In genomic region chr7:113222821-113223220, GRCm38 (mm10) we compare ENCODE assay signal across 28 mouse cellular contexts.
"Had no signal": no experiment of that assay in that cellular context is flagged by ENCODE, and none has a peak within 500 bp of the region (broad histone marks: within the 10 kb centered on the region; RNA-seq: fewer than 3 reads in every experiment).

No protein-coding gene starts in this region.

- H3K36me3 ChIP-seq: embryonic facial prominence, embryonic 10.5 days; embryonic facial prominence, embryonic 12.5 days; embryonic facial prominence, embryonic 13.5 days; embryonic facial prominence, embryonic 15.5 days; forebrain, embryonic 10.5 days; forebrain, embryonic 12.5 days; forebrain, embryonic 15.5 days had no signal

- DNase-seq: cerebellum, adult 2 months; cerebellum, adult 8-10 months; cerebellum, adult 9-10 months; cerebellum, adult 9-11 months; cerebellum, postnatal 10 days; cerebellum, postnatal 14 days; cerebellum, postnatal 25 days; cerebellum, postnatal 36 days; embryo, embryonic 11 days; forebrain, postnatal 0 days; gastrocnemius, adult 2 months; gastrocnemius, postnatal 10 days; gastrocnemius, postnatal 14 days; gastrocnemius, postnatal 25 days; gastrocnemius, postnatal 36 days; heart, adult 18-20 months; heart, adult 2 months had no signal

- H3K4me1 ChIP-seq: embryonic facial prominence, embryonic 13.5 days; embryonic facial prominence, embryonic 15.5 days; forebrain, embryonic 10.5 days; forebrain, embryonic 12.5 days had no signal

- H3K27ac ChIP-seq: embryonic facial prominence, embryonic 10.5 days; embryonic facial prominence, embryonic 12.5 days; embryonic facial prominence, embryonic 13.5 days; embryonic facial prominence, embryonic 15.5 days; forebrain, embryonic 10.5 days; forebrain, embryonic 12.5 days; forebrain, embryonic 13.5 days; forebrain, embryonic 15.5 days; gastrocnemius, adult 2 months; heart, adult 2 months had no signal

- H3K4me2 ChIP-seq: embryonic facial prominence, embryonic 12.5 days; embryonic facial prominence, embryonic 13.5 days; embryonic facial prominence, embryonic 15.5 days; forebrain, embryonic 12.5 days; forebrain, embryonic 13.5 days; forebrain, embryonic 15.5 days had no signal

- H3K4me3 ChIP-seq: embryonic facial prominence, embryonic 10.5 days; embryonic facial prominence, embryonic 12.5 days; embryonic facial prominence, embryonic 13.5 days; embryonic facial prominence, embryonic 15.5 days; erythroblast, embryonic 14.5 days; forebrain, embryonic 10.5 days; forebrain, embryonic 12.5 days; forebrain, embryonic 13.5 days; forebrain, embryonic 15.5 days; gastrocnemius, adult 2 months; heart, adult 2 months had no signal

- ATAC-seq: forebrain, embryonic 13.5 days; forebrain, embryonic 14.5 days; forebrain, embryonic 15.5 days; forebrain, embryonic 16.5 days; forebrain, postnatal 0 days had no signal

- H3K27me3 ChIP-seq: embryonic facial prominence, embryonic 12.5 days; embryonic facial prominence, embryonic 13.5 days; embryonic facial prominence, embryonic 15.5 days; forebrain, embryonic 12.5 days; forebrain, embryonic 13.5 days; forebrain, embryonic 15.5 days had no signal

- H3K9ac ChIP-seq: embryonic facial prominence, embryonic 12.5 days; embryonic facial prominence, embryonic 13.5 days; embryonic facial prominence, embryonic 15.5 days; forebrain, embryonic 12.5 days; forebrain, embryonic 13.5 days; forebrain, embryonic 15.5 days; forebrain, postnatal 0 days had no signal

- H3K9me3 ChIP-seq: embryonic facial prominence, embryonic 10.5 days; embryonic facial prominence, embryonic 12.5 days; embryonic facial prominence, embryonic 13.5 days; embryonic facial prominence, embryonic 15.5 days; forebrain, embryonic 10.5 days; forebrain, embryonic 12.5 days; forebrain, embryonic 13.5 days; forebrain, embryonic 15.5 days had no signal
